Mouse (Mus musculus) brain, embryonic 14.5 days (tissue): ENCODE data around the gene Tchp.

Experiments used
- CTCF ChIP-seq: fragments of 200-500 bp; IDR thresholded peaks from 2 replicates; pipeline ENCODE4 v1.5.1; 2012; ENCODE audit warnings: inconsistent platforms, mild to moderate bottlenecking, moderate library complexity, borderline replicate concordance; ENCODE audit not compliant: insufficient read depth, insufficient read length; ENCODE audit errors: extremely low read depth
- POLR2A ChIP-seq: fragments of 200-500 bp; IDR thresholded peaks from 2 replicates; pipeline ENCODE4 v1.6.1; 2012; ENCODE audit warnings: mild to moderate bottlenecking, inconsistent platforms, borderline replicate concordance; ENCODE audit not compliant: poor library complexity, insufficient read depth, insufficient read length, severe bottlenecking; ENCODE audit errors: extremely low read depth

GRCm38 (mm10) chr5:114664750-114665149 is 42.8 kb upstream of the Tchp start:
- TF ChIP-seq CTCF (no peak), POLR2A (no peak)
